12 mouse cellular contexts compared by ENCODE assay signal in genomic region chr7:132640946-132641345, GRCm38 (mm10). TPM values are rescaled to one million over a fixed set of nuclear protein-coding genes. Genes with fewer than 3 reads are reported as not detected.
DNase-seq lines count a peak whose midpoint lies in the region; ATAC-seq and TF ChIP-seq lines count a peak whose summit lies in the region.
"Had no signal": no experiment of that assay in that cellular context is flagged by ENCODE, and none has a peak within 500 bp of the region (broad histone marks: within the 10 kb centered on the region; RNA-seq: fewer than 3 reads in every experiment).

No protein-coding gene starts in this region.

- peaks cover 3% of the 10 kb centered on the region; the same call in 1 of the 2 replicates for H3K4me1 ChIP-seq in lung, postnatal 0 days (ENCODE audit: insufficient read depth, low read depth, low read length)
- peaks cover 15% of the 10 kb centered on the region for H3K4me1 ChIP-seq in hindbrain, embryonic 12.5 days
- peaks cover 36% of the 10 kb centered on the region for H3K4me1 ChIP-seq in limb, embryonic 10.5 days
- H3K4me1 ChIP-seq: liver, embryonic 15.5 days had no signal

- TF ChIP-seq EP300 in lung, postnatal 0 days (IDR thresholded peaks at IDR 0.05) = no peak

- H3K27me3 ChIP-seq in lung, postnatal 0 days (replicated peaks; ENCODE audit: insufficient read depth, low read length) = no peaks in the 10 kb centered on the region
- H3K27me3 ChIP-seq in hindbrain, embryonic 12.5 days = peaks cover 7% of the 10 kb centered on the region; the same call in 1 of the 2 replicates
- H3K27me3 ChIP-seq in limb, embryonic 10.5 days (ENCODE audit: low read depth, poor library complexity, severe bottlenecking) = 0 out of 2 replicates have a peak, but pooled peaks cover 13% of the 10 kb centered on the region

- H3K36me3 ChIP-seq in lung, postnatal 0 days (ENCODE audit: insufficient read depth, low read length) = no peaks in the 10 kb centered on the region
- H3K36me3 ChIP-seq in hindbrain, embryonic 12.5 days = no peaks in the 10 kb centered on the region
- no peaks in the 10 kb centered on the region for H3K36me3 ChIP-seq in limb, embryonic 10.5 days
- H3K36me3 ChIP-seq: liver, embryonic 15.5 days had no signal

- H3K4me3 ChIP-seq in lung, postnatal 0 days (ENCODE audit: low read depth, low read length) = no peak overlapping the region
- no peak overlapping the region for H3K4me3 ChIP-seq in hindbrain, embryonic 12.5 days
- no peak overlapping the region for H3K4me3 ChIP-seq in limb, embryonic 10.5 days
- H3K4me3 ChIP-seq: liver, embryonic 15.5 days had no signal

- H3K9ac ChIP-seq in lung, postnatal 0 days (replicated peaks; ENCODE audit: low read depth) = no peak overlapping the region
- no peak overlapping the region for H3K9ac ChIP-seq in hindbrain, embryonic 12.5 days
- H3K9ac ChIP-seq: liver, embryonic 15.5 days had no signal

- 26% methylated on average over 9 of the region's 9 CpGs for WGBS in lung, postnatal 0 days
- 19% methylated on average over 9 of the region's 9 CpGs for WGBS in hindbrain, embryonic 12.5 days
- WGBS in limb, embryonic 10.5 days = 25% methylated on average over 9 of the region's 9 CpGs

- no peak overlapping the region for H3K4me2 ChIP-seq in lung, postnatal 0 days (replicated peaks; ENCODE audit: low read depth, low read length)
- H3K4me2 ChIP-seq in hindbrain, embryonic 12.5 days (replicated peaks) = no peak overlapping the region
- H3K4me2 ChIP-seq: liver, embryonic 15.5 days had no signal

- no peak for TF ChIP-seq CTCF in lung, postnatal 0 days (IDR thresholded peaks at IDR 0.05)

- H3K9me3 ChIP-seq in lung, postnatal 0 days (ENCODE audit: low read length) = no peaks in the 10 kb centered on the region
- no peaks in the 10 kb centered on the region for H3K9me3 ChIP-seq in hindbrain, embryonic 12.5 days (replicated peaks)
- H3K9me3 ChIP-seq in limb, embryonic 10.5 days (replicated peaks) = no peaks in the 10 kb centered on the region
- H3K9me3 ChIP-seq: liver, embryonic 15.5 days had no signal

- DNase-seq in cerebellum, postnatal 10 days = peak; percentile 78 to 84
- DNase-seq in cerebellum, adult 11 months = no peak
- peak; percentile 32 for DNase-seq in lung, postnatal 0 days (ENCODE audit: low spot score)
- DNase-seq in lung, postnatal 36 days = no peak
- DNase-seq in limb, embryonic 10.5 days (ENCODE audit: low spot score) = no peak
- DNase-seq in adipocyte (ENCODE audit: low spot score) = no peak
- no peak for DNase-seq in layer of hippocampus, postnatal 14 days (ENCODE audit: low spot score in 2 of 2)

- H3K27ac ChIP-seq in lung, postnatal 0 days (ENCODE audit: low read length) = no peak overlapping the region
- no peak overlapping the region for H3K27ac ChIP-seq in hindbrain, embryonic 12.5 days
- H3K27ac ChIP-seq in limb, embryonic 10.5 days = 0 out of 2 replicates have a peak overlapping the region, but pooled peaks have one; percentile 6
- H3K27ac ChIP-seq: liver, embryonic 15.5 days had no signal

- no peak for ATAC-seq in lung, postnatal 0 days
- ATAC-seq in hindbrain, embryonic 12.5 days (ENCODE audit: low FRiP score) = peak; percentile 23; the same call in 1 of the 2 replicates

RNA-seq across cellular contexts. Expression of gene Lhpp, which starts 30.5 kb away (rescaled TPM):
- 5.9 and 7.6 TPM in 2 replicates for polyA plus RNA-seq in lung, postnatal 0 days (2015; fragmentation: Nextera tagmentation; extraction: Ambion mirVana)
- polyA plus RNA-seq in hindbrain, embryonic 12.5 days (2016; fragmentation: Nextera tagmentation; extraction: Ambion mirVana) = 17.7 and 17.8 TPM in 2 replicates
- 20.1 and 28.0 TPM in 2 replicates for polyA plus RNA-seq in limb, embryonic 10.5 days (2016; fragmentation: Nextera tagmentation; extraction: Ambion mirVana)
- total RNA-seq in layer of hippocampus, postnatal 14 days (2021) = 10 to 100 TPM; 30.5 to 31.2 TPM

RNA-seq across cellular contexts. Expression of gene Nkx1-2, which starts 41.5 kb away (rescaled TPM):
- not detected in 2 replicates for polyA plus RNA-seq in lung, postnatal 0 days (2015; fragmentation: Nextera tagmentation; extraction: Ambion mirVana)
- 2.9 and 6.4 TPM in 2 replicates for polyA plus RNA-seq in hindbrain, embryonic 12.5 days (2016; fragmentation: Nextera tagmentation; extraction: Ambion mirVana)
- polyA plus RNA-seq in limb, embryonic 10.5 days (2016; fragmentation: Nextera tagmentation; extraction: Ambion mirVana) = 0.09 TPM in 1 of 2 replicates, not detected in the other
- total RNA-seq in layer of hippocampus, postnatal 14 days (2021) = not detected
- total RNA-seq: gastrocnemius, postnatal 4 days; layer of hippocampus, adult 18-20 months had no signal
- polyA plus RNA-seq: liver, embryonic 15.5 days; urinary bladder, adult 2 months had no signal

Comparison
In these comparisons a context has a peak if more than half of its experiments do, and no peak if none do; other contexts are left out.
1. DNase-seq: peak in cerebellum, postnatal 10 days (2 of 2) and lung, postnatal 0 days (single experiment); none in cerebellum, adult 11 months (single experiment), lung, postnatal 36 days (single experiment), limb, embryonic 10.5 days (single experiment), adipocyte (single experiment) and layer of hippocampus, postnatal 14 days (0 of 2).